Mouse (Mus musculus) neural tube, embryonic 13.5 days (tissue): Measurements from ENCODE around the gene Tnni3k. TPM values are rescaled to one million over a fixed set of nuclear protein-coding genes. Genes with fewer than 3 reads are reported as not detected.

Experiments used
- ATAC-seq: fragments of 200-750 bp; cut with Nextera tagmentation; 2 replicates; pipeline ENCODE4 v1.8.0; 2017; ENCODE audit warnings: low read depth, mild to moderate bottlenecking, moderate TSS enrichment, moderate library complexity
- H3K27ac ChIP-seq: fragments of 300-500 bp; sonication (generic); replicated peaks from 2 replicates; pipeline ENCODE4 v1.5.1; 2015; ENCODE audit warnings: moderate library complexity, mild to moderate bottlenecking, inconsistent platforms
- H3K27me3 ChIP-seq: fragments of 300-500 bp; sonication (generic); 2 replicates; pipeline ENCODE4 v1.6.1; 2015; ENCODE audit warnings: mild to moderate bottlenecking, inconsistent platforms
- H3K36me3 ChIP-seq: fragments of 300-500 bp; sonication (generic); 2 replicates; pipeline ENCODE4 v1.6.1; 2015; ENCODE audit warnings: mild to moderate bottlenecking, inconsistent platforms
- H3K4me1 ChIP-seq: fragments of 300-500 bp; sonication (generic); replicated peaks from 2 replicates; pipeline ENCODE4 v1.6.1; 2015; ENCODE audit warnings: inconsistent platforms
- H3K4me2 ChIP-seq: fragments of 300-500 bp; sonication (generic); 2 replicates; pipeline ENCODE4 v1.6.1; 2015; ENCODE audit warnings: inconsistent platforms, mild to moderate bottlenecking, moderate library complexity
- H3K4me3 ChIP-seq: fragments of 300-500 bp; sonication (generic); 2 replicates; pipeline ENCODE4 v1.5.1; 2015; ENCODE audit warnings: mild to moderate bottlenecking, inconsistent platforms
- H3K9ac ChIP-seq: fragments of 300-500 bp; sonication (generic); 2 replicates; pipeline ENCODE4 v1.6.1; 2015; ENCODE audit warnings: moderate library complexity, mild to moderate bottlenecking, inconsistent platforms
- H3K9me3 ChIP-seq: fragments of 300-500 bp; sonication (generic); 2 replicates; pipeline ENCODE4 v1.6.1; 2016; ENCODE audit warnings: inconsistent platforms
- WGBS: fragments of 180-500 bp; shearing (Covaris S2); methylation state at CpG from one replicate; pipeline ENCODE4 v1.1.7; 2015; 5-methylcytosine and 5-hydroxymethylcytosine counted together
- polyA plus RNA-seq: library from polyadenylated mRNA; unstranded; fragments of >200 nt; fragmentation: Nextera tagmentation; extraction: Ambion mirVana; gene quantifications from 2 replicates; pipeline ENCODE4 v1.2.1, GENCODE M21; 2015

Tnni3k gene
- polyA plus RNA-seq, 1 experiment from 2014 or later: not detected

- no peaks in the 10 kb centered on the region for H3K9me3 ChIP-seq
- no peak overlapping the region for H3K9ac ChIP-seq
- H3K4me2 ChIP-seq: no peak overlapping the region
- 35% methylated on average over 5 of the region's 5 CpGs for WGBS
- no peak for ATAC-seq
- no peak overlapping the region for H3K27ac ChIP-seq
- H3K36me3 ChIP-seq: no peaks in the 10 kb centered on the region
- H3K27me3 ChIP-seq: no peaks in the 10 kb centered on the region
- H3K4me1 ChIP-seq: peaks cover 4% of the 10 kb centered on the region; the same call in 1 of the 2 replicates
- no peak overlapping the region for H3K4me3 ChIP-seq
These were observed 312.3 kb downstream of the Tnni3k start for GRCm38 (mm10) chr3:154742927-154743326.

GRCm38 (mm10) chr3:154741496-154741895 lies 313.7 kb downstream of the Tnni3k start:
- Histone ChIP-seq H3K4me2 (no peak overlapping the region), H3K36me3 (no peaks in the 10 kb centered on the region), H3K4me3 (no peak overlapping the region), H3K27ac (no peak overlapping the region), H3K4me1 (peaks cover 4% of the 10 kb centered on the region; the same call in 1 of the 2 replicates), H3K9ac (no peak overlapping the region), H3K9me3 (no peaks in the 10 kb centered on the region), H3K27me3 (no peaks in the 10 kb centered on the region)
- ATAC-seq: no peak
- WGBS: 52% methylated on average over 5 of the region's 5 CpGs

Other genes starting within 250 kb of the Tnni3k start
- gene Fpgt, start 38.0 kb upstream of the Tnni3k start, polyA plus RNA-seq: 16.4 and 18.0 TPM in 2 replicates
- 0.45 and 0.98 TPM in 2 replicates for gene Lrriq3, start 38.0 kb upstream of the Tnni3k start, polyA plus RNA-seq